Mouse (Mus musculus) naive thymus-derived CD4-positive, alpha-beta T cell, adult 2 months (primary cell): Measurements from ENCODE around the gene Grid2ip.
"Not testable (repeated sequence)": the region's sequence is repeated elsewhere in the genome, so short reads cannot be mapped to it uniquely, and the experiment has no call there.

Experiments
- DNase-seq: peaks from one replicate; pipeline ENCODE4 v3.0.0-alpha.2; 2011; ENCODE audit warnings: low read depth

Grid2ip gene

GRCm38 (mm10) chr5:143363678-143364615 lies 6.8 kb downstream of the Grid2ip start:
- no peak for DNase-seq

GRCm38 (mm10) chr5:143367931-143368330 lies 10.8 kb downstream of the Grid2ip start:
- DNase-seq, result no peak

- DNase-seq, result no peak
Observed at GRCm38 (mm10) chr5:143369611-143370255, 12.6 kb downstream of the Grid2ip start.

GRCm38 (mm10) chr5:143370416-143371145 lies 13.4 kb downstream of the Grid2ip start:
- DNase-seq, result no peak

GRCm38 (mm10) chr5:143371146-143371510 lies 14.0 kb downstream of the Grid2ip start:
- DNase-seq, result no peak

- no peak for DNase-seq
Observed at GRCm38 (mm10) chr5:143372818-143373217, 15.7 kb downstream of the Grid2ip start.

GRCm38 (mm10) chr5:143375242-143375641 lies 18.1 kb downstream of the Grid2ip start:
- DNase-seq, result peak; percentile 40

GRCm38 (mm10) chr5:143376156-143376555 lies 19.0 kb downstream of the Grid2ip start:
- no peak for DNase-seq

- no peak for DNase-seq
Observed at GRCm38 (mm10) chr5:143386797-143387621, 29.9 kb downstream of the Grid2ip start.

- no peak for DNase-seq
Observed at GRCm38 (mm10) chr5:143394184-143394583, 37.0 kb downstream of the Grid2ip start.

GRCm38 (mm10) chr5:143394966-143395365 lies 37.8 kb downstream of the Grid2ip start:
- not testable (repeated sequence) for DNase-seq

GRCm38 (mm10) chr5:143395649-143396048 lies 38.5 kb downstream of the Grid2ip start:
- DNase-seq, result peak; percentile 72

- DNase-seq, result no peak
Observed at GRCm38 (mm10) chr5:143400501-143400900, 43.4 kb downstream of the Grid2ip start.

- no peak for DNase-seq
Observed at GRCm38 (mm10) chr5:143401556-143401955, 44.4 kb downstream of the Grid2ip start.

- peak; percentile 77 for DNase-seq
Observed at GRCm38 (mm10) chr5:143403221-143404147, 46.3 kb downstream of the Grid2ip start, which contains the start of gene Kdelr2. Kdelr2 (plus strand) TSS chr5:143403838.

- peak; percentile 28 for DNase-seq
Observed at GRCm38 (mm10) chr5:143404148-143404930, 47.2 kb downstream of the Grid2ip start.

GRCm38 (mm10) chr5:143405200-143405599 lies 48.1 kb downstream of the Grid2ip start:
- no peak for DNase-seq

GRCm38 (mm10) chr5:143406548-143406947 lies 49.4 kb downstream of the Grid2ip start:
- no peak for DNase-seq

GRCm38 (mm10) chr5:143409239-143409638 lies 52.1 kb downstream of the Grid2ip start:
- DNase-seq, result no peak
